ENCODE assay signal across 8 mouse cellular contexts in genomic region chr4:95684522-95685080, GRCm38 (mm10).
DNase-seq lines count a peak whose midpoint lies in the region; ATAC-seq lines count a peak whose summit lies in the region.

No protein-coding gene starts in this region.

- ATAC-seq in hindbrain, embryonic 11.5 days (ENCODE audit: low FRiP score) = peak; percentile 96
- ATAC-seq in limb, embryonic 11.5 days (ENCODE audit: insufficient number of reproducible peaks, low FRiP score, low TSS enrichment, low read depth) = peak; percentile 92
- ATAC-seq in erythroid progenitor cell, adult 5-6 weeks (replicated peaks; ENCODE audit: low FRiP score, poor library complexity, severe bottlenecking) = no peak

- no peaks in the 10 kb centered on the region for H3K9me3 ChIP-seq in hindbrain, embryonic 11.5 days (ENCODE audit: control insufficient read depth, low read length)
- no peaks in the 10 kb centered on the region for H3K9me3 ChIP-seq in limb, embryonic 11.5 days (ENCODE audit: control insufficient read depth, low read length)

- no peaks in the 10 kb centered on the region for H3K27me3 ChIP-seq in hindbrain, embryonic 11.5 days (ENCODE audit: control insufficient read depth, insufficient read depth, low read length)
- H3K27me3 ChIP-seq in limb, embryonic 11.5 days (ENCODE audit: control insufficient read depth, insufficient read depth, low read length) = no peaks in the 10 kb centered on the region

- WGBS in hindbrain, embryonic 11.5 days = 7% methylated on average over 4 of the region's 4 CpGs
- 9% methylated on average over 4 of the region's 4 CpGs for WGBS in limb, embryonic 11.5 days

- no peaks in the 10 kb centered on the region for H3K36me3 ChIP-seq in hindbrain, embryonic 11.5 days (ENCODE audit: control insufficient read depth, insufficient read depth, low read length)
- no peaks in the 10 kb centered on the region for H3K36me3 ChIP-seq in limb, embryonic 11.5 days (ENCODE audit: control insufficient read depth, insufficient read depth, low read length)

- peaks cover 2% of the 10 kb centered on the region; the same call in 1 of the 2 replicates for H3K4me1 ChIP-seq in hindbrain, embryonic 11.5 days (replicated peaks; ENCODE audit: control insufficient read depth, insufficient read depth, low read length)
- peaks cover 3% of the 10 kb centered on the region; the same call in 1 of the 2 replicates for H3K4me1 ChIP-seq in limb, embryonic 11.5 days (ENCODE audit: control insufficient read depth, insufficient read depth, low read length)

- peak overlapping the region; percentile 60; the same call in 1 of the 2 replicates for H3K27ac ChIP-seq in hindbrain, embryonic 11.5 days (ENCODE audit: low read depth, low read length)
- H3K27ac ChIP-seq in limb, embryonic 11.5 days (replicated peaks; ENCODE audit: low read depth, low read length) = peak overlapping the region; percentile 69; the same call in 1 of the 2 replicates

- no peak overlapping the region for H3K9ac ChIP-seq in hindbrain, embryonic 11.5 days (ENCODE audit: low read depth, low read length)
- no peak overlapping the region for H3K9ac ChIP-seq in limb, embryonic 11.5 days (ENCODE audit: low read length)

- DNase-seq in ovary, postnatal 14 days (ENCODE audit: low spot score) = peak; percentile 11
- no peak for DNase-seq in ovary, postnatal 36 days (ENCODE audit: low spot score)
- DNase-seq in hindbrain, embryonic 11.5 days (ENCODE audit: low spot score) = peak; percentile 70
- peak; percentile 60 for DNase-seq in limb, embryonic 11.5 days (ENCODE audit: low spot score)
- DNase-seq in urinary bladder, adult 18-20 months (ENCODE audit: low spot score in 2 of 2) = no peak
- DNase-seq in testis, postnatal 10 days (ENCODE audit: low spot score) = no peak
- DNase-seq in layer of hippocampus, adult 9-11 months = no peak

- H3K4me2 ChIP-seq in hindbrain, embryonic 11.5 days (replicated peaks; ENCODE audit: low read depth, low read length) = no peak overlapping the region
- no peak overlapping the region for H3K4me2 ChIP-seq in limb, embryonic 11.5 days (ENCODE audit: low read depth, severe bottlenecking)

- no peak overlapping the region for H3K4me3 ChIP-seq in hindbrain, embryonic 11.5 days (ENCODE audit: low read depth, low read length)
- no peak overlapping the region for H3K4me3 ChIP-seq in limb, embryonic 11.5 days (ENCODE audit: low read depth, low read length)

Comparison
In these comparisons a context has a peak if more than half of its experiments do, and no peak if none do; other contexts are left out.
1. DNase-seq: peak in ovary, postnatal 14 days (single experiment), hindbrain, embryonic 11.5 days (single experiment) and limb, embryonic 11.5 days (single experiment); none in ovary, postnatal 36 days (single experiment), urinary bladder, adult 18-20 months (0 of 2), testis, postnatal 10 days (single experiment) and layer of hippocampus, adult 9-11 months (single experiment).